In genomic region chr11:115049282-115049895, GRCm38 (mm10) we compare ENCODE assay signal across 11 mouse cellular contexts. TPM values are rescaled to one million over a fixed set of nuclear protein-coding genes. Genes with fewer than 3 reads are reported as not detected.
DNase-seq lines count a peak whose midpoint lies in the region; ATAC-seq and TF ChIP-seq lines count a peak whose summit lies in the region.
"Had no signal": no experiment of that assay in that cellular context is flagged by ENCODE, and none has a peak within 500 bp of the region (broad histone marks: within the 10 kb centered on the region; RNA-seq: fewer than 3 reads in every experiment).

No protein-coding gene starts in this region.

- peak; percentile 43; the same call in 1 of the 2 replicates for TF ChIP-seq CTCF in forebrain, postnatal 0 days (IDR thresholded peaks at IDR 0.05; ENCODE audit: low read depth)
- TF ChIP-seq CTCF in midbrain, postnatal 0 days (IDR thresholded peaks at IDR 0.05) = peak; percentile 53

- no peak for DNase-seq in forebrain, postnatal 0 days
- peak; percentile 28 for DNase-seq in midbrain, postnatal 0 days (ENCODE audit: low spot score)
- DNase-seq in cerebellum, postnatal 36 days = peak; percentile 95 to 97
- DNase-seq in ovary, postnatal 36 days (ENCODE audit: low spot score) = no peak
- DNase-seq in gastrocnemius, postnatal 14 days = no peak
- DNase-seq in T-cell, adult 2 months (ENCODE audit: low spot score) = no peak
- DNase-seq: heart, adult 18-20 months; lung, postnatal 10 days had no signal

- ATAC-seq in forebrain, postnatal 0 days = no peak
- ATAC-seq in forebrain, embryonic 12.5 days (ENCODE audit: low FRiP score) = no peak
- no peak for ATAC-seq in midbrain, postnatal 0 days (ENCODE audit: low FRiP score)
- ATAC-seq in midbrain, embryonic 15.5 days (replicated peaks) = no peak

- WGBS in forebrain, postnatal 0 days = 50% methylated on average over 3 of the region's 3 CpGs
- 46% methylated on average over 3 of the region's 3 CpGs for WGBS in forebrain, embryonic 12.5 days
- WGBS in midbrain, postnatal 0 days = 44% methylated on average over 3 of the region's 3 CpGs
- WGBS in midbrain, embryonic 15.5 days = 48% methylated on average over 3 of the region's 3 CpGs

- intact Hi-C loops in gastrocnemius, postnatal 14 days (cut with DNase I; ENCODE audit: low total_unique reads) = no loop called here

- H3K36me3 ChIP-seq in forebrain, postnatal 0 days (ENCODE audit: insufficient read depth) = no peaks in the 10 kb centered on the region
- H3K36me3 ChIP-seq in forebrain, embryonic 12.5 days (replicated peaks) = no peaks in the 10 kb centered on the region
- no peaks in the 10 kb centered on the region for H3K36me3 ChIP-seq in midbrain, postnatal 0 days (ENCODE audit: insufficient read depth, low read length)
- H3K36me3 ChIP-seq in midbrain, embryonic 15.5 days (replicated peaks) = no peaks in the 10 kb centered on the region
- H3K36me3 ChIP-seq: neural tube, embryonic 12.5 days had no signal

- H3K4me3 ChIP-seq in forebrain, postnatal 0 days (ENCODE audit: low read depth, low read length) = no peak overlapping the region
- no peak overlapping the region for H3K4me3 ChIP-seq in forebrain, embryonic 12.5 days (replicated peaks)
- no peak overlapping the region for H3K4me3 ChIP-seq in midbrain, postnatal 0 days (ENCODE audit: low read depth, low read length)
- no peak overlapping the region for H3K4me3 ChIP-seq in midbrain, embryonic 15.5 days
- H3K4me3 ChIP-seq: neural tube, embryonic 12.5 days had no signal

- no peak overlapping the region for H3K27ac ChIP-seq in forebrain, postnatal 0 days (ENCODE audit: low read depth, low read length)
- no peak overlapping the region for H3K27ac ChIP-seq in forebrain, embryonic 12.5 days
- H3K27ac ChIP-seq in midbrain, postnatal 0 days (ENCODE audit: low read depth, low read length) = no peak overlapping the region
- no peak overlapping the region for H3K27ac ChIP-seq in midbrain, embryonic 15.5 days
- H3K27ac ChIP-seq: neural tube, embryonic 12.5 days had no signal

- no peaks in the 10 kb centered on the region for H3K9me3 ChIP-seq in forebrain, postnatal 0 days (ENCODE audit: low read length)
- no peaks in the 10 kb centered on the region for H3K9me3 ChIP-seq in forebrain, embryonic 12.5 days
- no peaks in the 10 kb centered on the region for H3K9me3 ChIP-seq in midbrain, postnatal 0 days (ENCODE audit: low read length)
- no peaks in the 10 kb centered on the region for H3K9me3 ChIP-seq in midbrain, embryonic 15.5 days
- H3K9me3 ChIP-seq: neural tube, embryonic 12.5 days had no signal

- 0 out of 2 replicates have a peak, but pooled peaks cover 3% of the 10 kb centered on the region for H3K27me3 ChIP-seq in forebrain, postnatal 0 days (ENCODE audit: insufficient read depth, low read length)
- H3K27me3 ChIP-seq in forebrain, embryonic 12.5 days = peaks cover 11% of the 10 kb centered on the region; the same call in 1 of the 2 replicates
- no peaks in the 10 kb centered on the region for H3K27me3 ChIP-seq in midbrain, postnatal 0 days (ENCODE audit: insufficient read depth, low read length)
- 0 out of 2 replicates have a peak, but pooled peaks cover 8% of the 10 kb centered on the region for H3K27me3 ChIP-seq in midbrain, embryonic 15.5 days (replicated peaks)
- H3K27me3 ChIP-seq: neural tube, embryonic 12.5 days had no signal

- H3K4me1 ChIP-seq in forebrain, postnatal 0 days (ENCODE audit: insufficient read depth) = no peaks in the 10 kb centered on the region
- no peaks in the 10 kb centered on the region for H3K4me1 ChIP-seq in forebrain, embryonic 12.5 days
- no peaks in the 10 kb centered on the region for H3K4me1 ChIP-seq in midbrain, postnatal 0 days (ENCODE audit: insufficient read depth, low read length)
- H3K4me1 ChIP-seq in midbrain, embryonic 15.5 days = no peaks in the 10 kb centered on the region
- H3K4me1 ChIP-seq: neural tube, embryonic 12.5 days had no signal

- H3K9ac ChIP-seq in forebrain, postnatal 0 days = no peak overlapping the region
- H3K9ac ChIP-seq in forebrain, embryonic 12.5 days = no peak overlapping the region
- no peak overlapping the region for H3K9ac ChIP-seq in midbrain, postnatal 0 days (replicated peaks; ENCODE audit: low read length, poor library complexity, severe bottlenecking)
- H3K9ac ChIP-seq in midbrain, embryonic 15.5 days = no peak overlapping the region
- H3K9ac ChIP-seq: neural tube, embryonic 12.5 days had no signal

- H3K4me2 ChIP-seq in forebrain, postnatal 0 days (ENCODE audit: low read depth) = no peak overlapping the region
- H3K4me2 ChIP-seq in forebrain, embryonic 12.5 days = no peak overlapping the region
- H3K4me2 ChIP-seq in midbrain, postnatal 0 days (ENCODE audit: low read depth, low read length, poor library complexity, severe bottlenecking) = no peak overlapping the region
- H3K4me2 ChIP-seq in midbrain, embryonic 15.5 days = no peak overlapping the region
- H3K4me2 ChIP-seq: neural tube, embryonic 12.5 days had no signal

RNA-seq across cellular contexts. Expression of gene Cd300ld3, which starts 1.2 kb away (rescaled TPM):
- total RNA-seq in forebrain, postnatal 0 days (2014; rRNA removed) = not detected in 2 replicates
- polyA plus RNA-seq in forebrain, postnatal 0 days (2015; fragmentation: Nextera tagmentation; extraction: Ambion mirVana) = not detected in 2 replicates
- not detected in 2 replicates for polyA plus RNA-seq in forebrain, embryonic 12.5 days (2016; fragmentation: Nextera tagmentation; extraction: Ambion mirVana)
- total RNA-seq in midbrain, postnatal 0 days (2014; rRNA removed) = 0.82 TPM in 1 of 2 replicates, not detected in the other
- not detected in 2 replicates for polyA plus RNA-seq in midbrain, postnatal 0 days (2015; fragmentation: Nextera tagmentation; extraction: Ambion mirVana)
- polyA plus RNA-seq in midbrain, embryonic 15.5 days (2015; fragmentation: Nextera tagmentation; extraction: Ambion mirVana) = not detected in 2 replicates
- 1 to 10 TPM in 1 of 2 experiments, not detected in 1; 3.1 TPM for total RNA-seq in gastrocnemius, postnatal 14 days (2021)
- polyA plus RNA-seq: neural tube, embryonic 12.5 days had no signal

RNA-seq across cellular contexts. Expression of gene Cd300ld5, which starts 11.8 kb away (rescaled TPM):
- total RNA-seq in forebrain, postnatal 0 days (2014; rRNA removed) = not detected in 2 replicates
- polyA plus RNA-seq in forebrain, postnatal 0 days (2015; fragmentation: Nextera tagmentation; extraction: Ambion mirVana) = not detected in 2 replicates
- not detected in 2 replicates for polyA plus RNA-seq in forebrain, embryonic 12.5 days (2016; fragmentation: Nextera tagmentation; extraction: Ambion mirVana)
- total RNA-seq in midbrain, postnatal 0 days (2014; rRNA removed) = 0.82 TPM in 1 of 2 replicates, not detected in the other
- not detected in 2 replicates for polyA plus RNA-seq in midbrain, postnatal 0 days (2015; fragmentation: Nextera tagmentation; extraction: Ambion mirVana)
- not detected in 2 replicates for polyA plus RNA-seq in midbrain, embryonic 15.5 days (2015; fragmentation: Nextera tagmentation; extraction: Ambion mirVana)
- 1 to 10 TPM in 1 of 2 experiments, not detected in 1; 3.3 TPM for total RNA-seq in gastrocnemius, postnatal 14 days (2021)
- polyA plus RNA-seq: neural tube, embryonic 12.5 days had no signal

RNA-seq across cellular contexts. Expression of gene Cd300e, which starts 12.6 kb away (rescaled TPM):
- not detected in 2 replicates for total RNA-seq in forebrain, postnatal 0 days (2014; rRNA removed)
- 0.09 TPM in 1 of 2 replicates, not detected in the other for polyA plus RNA-seq in forebrain, postnatal 0 days (2015; fragmentation: Nextera tagmentation; extraction: Ambion mirVana)
- polyA plus RNA-seq in forebrain, embryonic 12.5 days (2016; fragmentation: Nextera tagmentation; extraction: Ambion mirVana) = not detected in 2 replicates
- total RNA-seq in midbrain, postnatal 0 days (2014; rRNA removed) = 0.19 TPM in 1 of 2 replicates, not detected in the other
- 0.10 and 0.12 TPM in 2 replicates for polyA plus RNA-seq in midbrain, postnatal 0 days (2015; fragmentation: Nextera tagmentation; extraction: Ambion mirVana)
- not detected in 2 replicates for polyA plus RNA-seq in midbrain, embryonic 15.5 days (2015; fragmentation: Nextera tagmentation; extraction: Ambion mirVana)
- not detected for total RNA-seq in gastrocnemius, postnatal 14 days (2021)
- polyA plus RNA-seq: neural tube, embryonic 12.5 days had no signal

RNA-seq across cellular contexts. Expression of gene Cd300ld4, which starts 22.6 kb away (rescaled TPM):
- total RNA-seq in forebrain, postnatal 0 days (2014; rRNA removed) = not detected in 2 replicates
- not detected in 2 replicates for polyA plus RNA-seq in forebrain, postnatal 0 days (2015; fragmentation: Nextera tagmentation; extraction: Ambion mirVana)
- not detected in 2 replicates for polyA plus RNA-seq in forebrain, embryonic 12.5 days (2016; fragmentation: Nextera tagmentation; extraction: Ambion mirVana)
- total RNA-seq in midbrain, postnatal 0 days (2014; rRNA removed) = not detected in 2 replicates
- polyA plus RNA-seq in midbrain, postnatal 0 days (2015; fragmentation: Nextera tagmentation; extraction: Ambion mirVana) = not detected in 2 replicates
- polyA plus RNA-seq in midbrain, embryonic 15.5 days (2015; fragmentation: Nextera tagmentation; extraction: Ambion mirVana) = not detected in 2 replicates
- total RNA-seq in gastrocnemius, postnatal 14 days (2021) = 1 to 10 TPM in 1 of 2 experiments, not detected in 1; 1.1 TPM
- polyA plus RNA-seq: neural tube, embryonic 12.5 days had no signal

RNA-seq across cellular contexts. Expression of gene Cd300ld2, which starts 33.4 kb away (rescaled TPM):
- total RNA-seq in forebrain, postnatal 0 days (2014; rRNA removed) = not detected in 2 replicates
- polyA plus RNA-seq in forebrain, postnatal 0 days (2015; fragmentation: Nextera tagmentation; extraction: Ambion mirVana) = not detected in 2 replicates
- polyA plus RNA-seq in forebrain, embryonic 12.5 days (2016; fragmentation: Nextera tagmentation; extraction: Ambion mirVana) = not detected in 2 replicates
- not detected in 2 replicates for total RNA-seq in midbrain, postnatal 0 days (2014; rRNA removed)
- polyA plus RNA-seq in midbrain, postnatal 0 days (2015; fragmentation: Nextera tagmentation; extraction: Ambion mirVana) = not detected in 2 replicates
- polyA plus RNA-seq in midbrain, embryonic 15.5 days (2015; fragmentation: Nextera tagmentation; extraction: Ambion mirVana) = 0.36 TPM in 1 of 2 replicates, not detected in the other
- total RNA-seq in gastrocnemius, postnatal 14 days (2021) = not detected
- total RNA-seq: heart, adult 18-20 months had no signal
- polyA plus RNA-seq: neural tube, embryonic 12.5 days had no signal

Comparison
In these comparisons a context has a peak if more than half of its experiments do, and no peak if none do; other contexts are left out.
1. DNase-seq: peak in midbrain, postnatal 0 days (single experiment) and cerebellum, postnatal 36 days (2 of 2); none in forebrain, postnatal 0 days (single experiment), ovary, postnatal 36 days (single experiment), gastrocnemius, postnatal 14 days (single experiment) and T-cell, adult 2 months (single experiment).